Mouse (Mus musculus) urinary bladder, postnatal 25 days (tissue): ENCODE results near the gene Rnf144b.

Experiments
- DNase-seq: peaks from one replicate; pipeline ENCODE4 v3.0.0; 2022; ENCODE audit warnings: low spot score

The Rnf144b gene

DNA sequence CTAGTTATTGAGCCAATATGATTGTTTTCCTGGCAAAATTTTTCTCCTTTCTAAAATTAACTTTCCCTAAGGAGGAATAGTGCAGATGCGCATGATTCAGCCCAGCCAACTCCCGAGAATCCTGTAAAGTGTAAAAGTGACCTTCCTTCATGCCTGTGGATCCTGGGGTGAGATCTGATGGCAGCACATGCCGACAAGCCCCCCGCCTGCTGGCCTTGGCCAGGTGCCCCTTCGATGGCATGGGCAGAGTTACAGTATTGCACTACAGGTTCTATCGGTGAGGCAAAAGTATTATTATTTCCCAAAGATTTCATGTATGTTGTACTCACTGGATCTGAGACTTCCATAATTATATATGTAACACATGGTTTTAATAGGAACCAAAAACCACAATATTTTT is 2.5 kb downstream of the Rnf144b start:
- no peak for DNase-seq

DNA sequence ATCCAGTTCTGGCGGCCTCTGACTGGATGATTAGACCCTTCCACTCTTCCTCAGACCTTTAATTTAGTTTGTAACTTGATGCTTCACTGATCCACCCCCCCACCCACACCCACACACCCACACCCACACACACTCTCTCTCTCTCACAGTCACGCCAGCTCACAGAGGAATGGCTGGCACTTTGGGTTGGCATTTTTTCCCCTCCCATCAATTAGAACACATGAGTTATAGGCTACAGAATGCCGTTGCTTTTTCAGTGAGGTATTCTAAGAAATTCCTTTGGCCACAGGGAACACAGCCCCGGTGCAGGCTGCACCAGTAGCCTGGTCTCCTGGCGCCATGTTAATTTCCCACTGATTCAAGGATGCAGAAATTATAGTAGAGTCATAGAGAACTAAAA is 3.1 kb downstream of the Rnf144b start:
- DNase-seq = no peak

DNA sequence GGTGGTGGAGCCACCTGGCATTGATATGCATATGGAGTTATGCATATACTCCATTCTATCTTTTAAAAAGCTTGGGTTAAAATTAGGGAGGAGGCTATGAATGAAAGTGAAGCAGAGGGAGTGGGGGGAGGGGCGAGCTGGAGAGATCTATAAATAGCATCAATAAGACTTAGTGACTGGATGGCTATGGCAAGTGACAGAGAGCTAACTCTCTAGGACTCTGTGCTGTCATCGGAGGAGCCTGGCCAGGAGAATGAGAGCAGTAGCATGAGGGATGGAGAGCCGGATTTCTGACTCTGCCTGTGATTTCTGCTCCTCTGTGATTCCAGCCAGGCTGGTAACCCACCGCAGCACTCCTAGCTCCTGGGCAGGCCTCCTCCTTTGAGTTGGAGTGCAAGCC is 6.6 kb downstream of the Rnf144b start:
- no peak for DNase-seq

DNA sequence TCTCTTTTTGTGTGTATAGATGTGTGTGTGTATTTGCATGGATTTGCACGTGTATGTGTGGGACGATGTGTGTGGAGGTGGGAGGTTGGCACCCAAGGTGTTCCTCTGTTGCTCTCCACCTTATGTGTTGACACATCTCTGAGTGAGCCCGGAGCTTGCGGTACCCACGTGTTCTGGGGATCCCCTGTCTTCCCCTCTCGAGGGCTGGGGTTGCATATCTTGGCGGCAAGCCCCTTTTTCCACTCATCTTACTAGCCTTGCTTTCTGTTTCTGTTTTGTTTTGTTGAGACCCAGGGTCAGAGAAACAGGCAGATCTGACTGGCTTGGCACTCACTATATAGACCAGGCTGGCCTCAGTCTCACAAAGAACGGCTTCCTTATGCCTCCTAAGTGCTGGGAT is 10.6 kb downstream of the Rnf144b start:
- no peak for DNase-seq

DNA sequence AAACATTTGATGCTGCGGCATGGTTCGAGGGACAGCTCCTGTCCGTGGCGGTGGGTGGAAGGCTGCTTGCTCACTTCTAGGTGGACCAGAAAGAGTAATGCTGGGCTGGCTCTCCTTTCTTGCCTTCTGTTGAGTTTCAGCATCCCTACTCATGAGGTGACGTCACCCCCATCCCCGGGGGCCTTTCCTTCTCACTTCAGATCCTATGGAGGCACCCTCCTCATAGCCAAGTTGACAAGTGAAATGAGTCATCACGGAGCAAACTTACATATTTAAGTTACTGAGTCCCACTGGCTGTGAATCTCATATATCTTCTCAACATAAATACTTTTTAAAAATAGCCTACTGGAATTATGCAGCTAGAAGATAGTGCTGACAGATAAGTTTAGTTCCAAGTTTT is 12.4 kb downstream of the Rnf144b start:
- no peak for DNase-seq

DNA sequence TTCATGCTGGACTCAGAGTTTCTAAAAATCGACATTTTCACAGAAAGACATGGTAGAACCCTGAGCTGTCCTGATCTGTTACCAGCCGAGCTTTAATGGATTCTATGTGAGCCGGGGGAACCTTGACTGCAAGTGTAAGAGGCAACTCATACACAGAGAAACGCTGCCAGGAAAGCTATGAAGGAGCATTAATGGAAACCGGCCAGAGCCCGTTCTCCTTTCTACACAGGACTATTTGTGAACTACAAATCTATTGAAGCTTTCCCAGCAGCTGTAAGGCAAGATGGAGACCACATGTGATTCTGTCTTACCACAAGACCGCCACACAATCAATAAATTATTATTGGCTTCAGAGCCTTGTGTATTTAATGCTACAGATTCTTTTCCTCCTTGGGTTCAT is 13.3 kb downstream of the Rnf144b start:
- DNase-seq = no peak

DNA sequence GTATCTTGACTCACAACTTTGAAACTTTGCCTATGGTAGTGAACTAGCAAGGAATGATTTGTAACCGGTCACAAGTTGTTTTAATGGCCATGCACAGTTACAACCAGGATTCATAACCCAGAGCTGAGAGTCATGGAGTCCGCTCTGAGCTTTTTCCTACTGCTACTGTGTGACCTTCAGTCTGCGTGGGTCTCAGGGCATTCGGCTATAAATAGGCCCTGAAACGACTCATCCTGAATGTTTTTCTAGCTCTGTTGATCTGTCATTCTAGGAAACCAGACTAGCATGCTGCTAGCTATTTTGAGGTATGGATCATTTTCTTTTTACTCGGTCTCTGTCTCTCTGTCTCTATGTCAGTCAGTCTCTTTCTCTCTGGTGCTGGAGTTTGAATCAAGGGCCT is 20.3 kb downstream of the Rnf144b start:
- no peak for DNase-seq

DNA sequence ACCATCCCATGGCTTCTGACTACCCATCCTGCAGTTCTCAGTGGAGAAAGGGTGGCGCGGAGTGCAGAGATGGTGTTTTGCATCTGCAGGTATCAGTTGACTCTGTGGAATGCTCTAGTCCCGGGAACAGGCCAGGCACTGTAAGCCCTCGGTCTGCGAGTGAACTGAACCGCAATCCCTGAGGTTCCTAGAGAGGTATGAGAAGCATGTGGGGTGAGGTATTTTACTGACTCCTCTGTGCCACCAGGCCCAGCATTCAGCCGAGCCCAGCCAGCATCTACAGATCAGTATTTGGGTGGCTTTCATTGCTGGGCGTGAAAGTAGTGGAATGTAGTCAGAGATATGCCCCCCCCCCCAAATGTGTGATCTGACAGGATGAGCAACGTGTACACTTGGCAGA is 23.5 kb downstream of the Rnf144b start:
- DNase-seq = no peak

DNA sequence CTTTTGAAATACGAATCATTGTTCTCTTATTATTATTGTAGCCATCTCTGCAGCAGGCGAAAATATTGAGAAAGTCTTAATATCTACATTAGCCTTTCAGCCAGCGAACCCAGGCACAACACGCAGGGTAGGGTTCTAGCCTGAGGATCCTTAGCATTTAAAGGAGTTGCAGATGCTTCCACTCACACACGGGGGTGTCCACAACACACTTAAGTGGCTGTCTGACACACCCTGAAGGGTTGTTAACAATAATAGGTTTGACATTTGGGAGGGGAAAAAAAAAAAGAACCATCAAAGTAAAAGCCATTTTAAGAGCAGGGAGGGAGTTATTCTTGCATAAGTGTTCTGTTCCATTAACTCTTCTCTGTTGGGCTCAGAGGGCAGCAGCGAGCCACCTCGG is 23.9 kb downstream of the Rnf144b start:
- DNase-seq = no peak

DNA sequence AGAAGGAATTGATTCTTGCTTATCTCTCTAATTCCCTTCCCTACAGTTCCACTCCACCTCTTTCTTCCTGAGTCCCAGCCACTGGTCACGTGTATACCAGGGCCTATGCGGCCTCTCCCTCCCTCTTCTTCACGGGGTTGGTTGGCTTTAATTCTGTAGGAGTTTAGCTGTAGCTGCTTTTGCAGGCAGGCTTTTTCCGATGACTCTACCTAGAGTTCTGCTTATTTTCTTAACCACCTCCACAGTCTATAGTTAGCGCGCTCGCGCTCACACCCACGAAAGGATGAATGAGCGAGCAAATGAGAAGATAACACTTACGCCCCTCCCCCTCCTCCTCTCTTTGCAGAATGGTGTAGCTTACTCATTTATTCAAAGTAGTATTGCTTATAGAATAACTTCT is 26.1 kb downstream of the Rnf144b start:
- no peak for DNase-seq

DNA sequence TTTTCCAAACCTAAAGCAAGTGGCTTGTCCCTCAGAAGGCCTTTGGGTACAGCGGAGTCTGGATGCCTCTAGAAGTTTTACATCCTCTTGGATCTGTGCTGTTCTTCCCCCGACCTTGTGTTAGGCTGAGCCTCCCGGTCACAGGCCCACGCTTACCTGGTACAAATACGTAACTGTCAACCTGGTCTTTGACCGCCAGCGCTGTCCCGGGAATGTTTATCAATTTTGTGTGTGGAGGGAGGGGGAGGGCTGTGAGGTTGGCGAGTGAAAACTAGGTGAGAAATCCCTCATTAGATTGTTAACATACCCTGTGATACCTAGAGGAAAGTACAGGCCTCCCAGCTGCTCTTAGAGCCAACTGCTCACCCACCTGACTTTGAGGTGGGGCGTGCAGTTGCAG is 27.5 kb downstream of the Rnf144b start:
- DNase-seq = no peak

DNA sequence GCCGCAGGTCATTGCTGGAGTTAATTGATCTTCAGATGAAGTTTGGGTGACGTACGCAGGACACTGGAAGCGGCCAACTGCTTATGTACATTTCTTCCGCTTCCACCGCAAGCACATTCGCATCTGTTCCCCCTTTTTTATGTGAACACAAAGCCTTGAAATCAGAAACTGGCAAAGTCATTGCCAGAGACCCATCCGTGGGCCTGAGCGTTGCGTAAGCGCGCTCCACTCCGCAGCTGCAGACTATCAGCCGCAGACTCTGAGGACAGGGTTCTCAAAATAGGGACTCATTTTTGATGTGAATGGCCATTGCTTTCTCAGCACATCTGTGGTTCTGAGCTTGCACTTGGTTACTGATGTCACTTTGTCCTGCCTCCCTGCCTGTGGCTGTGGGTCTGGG is 28.6 kb downstream of the Rnf144b start:
- DNase-seq = no peak

DNA sequence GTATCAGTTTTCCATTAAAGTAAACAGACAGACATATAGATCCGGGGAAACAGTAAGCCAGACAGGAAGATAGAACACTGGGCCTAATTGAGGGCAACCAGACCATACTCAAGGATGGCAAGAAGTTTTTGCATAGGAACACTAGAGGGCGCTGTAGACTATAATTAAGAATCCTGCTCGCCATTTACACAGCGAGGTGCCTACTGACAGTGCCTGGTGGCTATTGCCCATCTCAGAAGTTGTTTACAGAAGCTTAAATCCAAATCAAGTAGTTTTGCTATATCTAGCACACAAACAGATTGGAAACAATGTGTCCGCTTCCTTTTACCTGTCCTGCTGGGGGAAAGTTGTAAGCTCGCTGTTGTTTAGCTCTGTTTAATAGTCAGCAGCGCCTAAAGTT is 29.9 kb downstream of the Rnf144b start:
- no peak for DNase-seq

DNA sequence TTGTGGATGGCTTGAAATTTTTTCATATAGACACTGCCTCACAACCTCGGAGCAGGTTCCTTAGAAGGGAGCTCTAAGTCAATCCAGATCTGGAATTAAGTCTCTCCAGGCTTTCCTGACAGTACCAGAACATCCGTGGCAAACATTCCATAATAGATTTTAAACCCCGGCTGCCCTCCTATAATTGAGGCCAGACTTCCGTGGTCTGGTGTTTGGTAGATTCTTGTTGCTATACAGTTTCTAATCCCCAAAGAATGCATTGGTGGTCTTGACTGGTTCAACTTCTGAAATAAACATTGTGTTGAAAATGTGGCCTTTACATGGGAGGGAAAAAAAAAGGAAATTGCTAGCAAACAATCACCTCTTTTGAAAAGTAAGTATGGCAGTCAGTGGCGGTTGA is 30.8 kb downstream of the Rnf144b start:
- DNase-seq = no peak

DNA sequence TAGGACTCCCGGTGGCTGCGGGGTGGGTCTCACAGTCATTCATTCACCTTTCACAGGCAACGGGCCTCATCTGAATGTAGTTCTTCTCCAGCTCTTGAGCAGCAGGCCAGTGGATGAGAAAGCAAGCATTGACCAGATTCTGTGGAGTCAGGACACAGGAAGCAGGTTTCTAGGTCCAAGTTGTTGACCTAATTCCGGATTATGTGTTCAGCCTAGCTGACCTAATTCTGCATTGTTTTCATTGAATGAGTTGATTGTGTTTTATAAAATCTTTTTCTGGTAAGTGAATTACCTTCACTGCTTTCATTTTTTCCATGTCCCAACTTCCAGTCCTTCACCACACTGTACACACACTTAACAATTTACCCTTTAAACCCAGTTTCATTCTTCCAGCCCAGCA is 32.4 kb downstream of the Rnf144b start:
- no peak for DNase-seq

DNA sequence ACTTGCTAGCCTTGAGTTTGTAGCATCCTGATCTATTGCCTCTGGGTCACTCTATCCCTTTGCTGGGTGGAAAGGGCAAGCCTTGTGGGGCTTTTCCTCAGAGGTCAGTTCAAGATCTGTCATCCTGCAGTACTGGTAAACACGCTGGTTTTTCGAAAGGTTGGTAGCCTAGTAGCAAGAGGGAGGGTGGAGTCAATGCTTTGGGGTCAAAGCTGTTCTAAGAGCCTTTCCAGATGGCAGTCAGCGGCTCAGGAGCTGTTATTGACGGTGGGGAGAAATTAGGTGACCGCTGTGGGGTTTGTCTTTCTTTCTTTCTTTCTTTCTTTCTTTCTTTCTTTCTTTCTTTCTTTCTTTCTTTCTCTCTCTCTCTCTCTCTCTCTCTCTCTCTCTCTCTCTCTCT is 34.4 kb downstream of the Rnf144b start:
- no peak for DNase-seq

DNA sequence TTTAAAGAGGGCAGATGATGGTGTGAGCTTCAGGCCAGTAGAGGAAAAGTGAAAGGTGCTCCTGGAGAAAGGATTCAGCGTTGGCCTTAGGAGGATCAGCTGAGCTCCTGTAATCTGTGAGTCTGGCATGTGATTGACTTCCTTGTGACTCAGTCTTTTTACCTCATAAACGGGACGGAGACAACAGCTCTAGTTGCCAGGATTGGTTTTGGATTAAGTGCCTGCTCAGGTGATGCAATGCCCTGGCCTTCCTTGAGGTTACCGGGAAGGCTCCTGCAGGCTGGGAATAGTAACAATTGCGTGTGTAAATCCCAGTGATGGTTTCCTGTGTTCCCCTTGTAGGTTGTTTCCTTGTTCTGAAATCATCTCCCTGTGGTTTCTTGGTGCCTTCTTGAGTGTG is 39.5 kb downstream of the Rnf144b start:
- DNase-seq = no peak

DNA sequence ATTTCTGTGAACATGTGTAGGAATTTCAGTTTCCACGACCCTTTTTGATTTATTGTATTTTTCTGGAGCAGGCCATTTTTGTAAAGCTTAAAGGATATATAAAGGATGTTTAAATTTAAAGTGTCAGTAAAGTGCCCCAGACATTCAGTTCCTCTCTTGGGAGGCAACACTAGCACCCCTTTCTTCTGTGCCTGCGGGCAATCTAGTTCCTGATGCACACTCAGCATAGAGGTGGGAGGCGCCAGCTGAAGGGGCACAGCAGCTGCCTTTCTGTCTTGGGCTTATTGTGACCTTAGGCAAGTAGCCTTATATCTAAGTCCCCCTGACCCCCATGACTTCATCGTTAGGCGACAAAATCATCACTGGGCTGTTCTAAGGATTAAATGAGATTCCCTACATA is 42.3 kb downstream of the Rnf144b start:
- DNase-seq = no peak

DNA sequence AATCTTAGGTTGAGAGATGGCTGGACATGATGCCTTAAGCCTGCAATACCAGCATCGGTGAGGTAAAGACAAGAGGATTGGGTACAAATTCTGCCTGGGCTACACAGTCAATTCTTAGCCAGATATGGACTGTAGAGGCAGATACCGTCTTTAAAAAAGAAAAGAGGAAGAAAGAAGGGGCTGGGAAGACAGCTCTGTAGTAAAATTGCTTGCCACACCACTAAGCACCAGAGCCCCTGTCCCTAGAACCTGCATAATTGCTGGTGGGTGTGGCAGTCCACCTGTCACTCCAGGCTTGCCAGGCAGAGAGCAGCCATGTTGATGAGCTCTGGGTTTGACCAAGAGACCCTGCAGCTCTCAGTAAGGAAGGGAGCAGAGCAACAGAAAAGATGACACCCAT is 42.8 kb downstream of the Rnf144b start:
- DNase-seq = no peak

DNA sequence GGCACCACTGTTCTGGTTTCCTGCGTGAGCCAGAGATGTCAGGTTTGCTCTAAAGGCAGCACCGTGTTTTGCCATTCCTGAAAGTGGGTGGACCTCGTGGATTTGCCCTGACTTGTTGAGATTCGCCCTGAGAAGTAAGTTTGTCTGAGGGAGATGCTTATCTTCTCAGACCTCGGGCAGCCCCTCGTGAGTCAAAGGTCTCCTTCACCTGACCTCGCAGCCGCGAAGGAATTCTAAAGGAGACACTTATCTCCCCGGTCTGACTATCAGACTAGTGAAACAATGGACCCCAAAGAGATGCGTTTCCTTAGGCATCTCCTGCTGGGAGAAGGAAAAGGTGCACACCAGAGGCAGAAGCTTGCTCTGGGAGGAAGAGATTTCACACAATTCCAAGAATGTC is 46.0 kb downstream of the Rnf144b start:
- peak; percentile 46 for DNase-seq

DNA sequence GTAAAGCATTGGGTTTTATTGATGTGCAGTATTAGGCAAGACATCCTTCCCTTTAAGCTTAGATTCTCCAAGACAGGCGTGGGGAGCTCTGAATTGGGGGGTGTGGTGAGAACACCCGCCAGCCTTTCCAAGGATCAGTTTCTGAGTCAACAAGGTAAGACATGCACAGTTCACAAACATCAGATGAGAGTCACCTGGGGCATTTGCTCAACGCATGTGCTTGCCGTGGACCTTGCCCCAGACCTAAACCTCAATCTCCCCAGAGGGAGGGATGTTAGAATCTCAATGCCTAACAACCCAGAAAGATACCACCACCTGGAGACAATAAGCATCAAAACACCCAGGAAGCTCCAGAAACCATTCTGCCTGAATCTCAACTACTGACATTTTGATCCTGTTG is 47.6 kb downstream of the Rnf144b start:
- DNase-seq = no peak

DNA sequence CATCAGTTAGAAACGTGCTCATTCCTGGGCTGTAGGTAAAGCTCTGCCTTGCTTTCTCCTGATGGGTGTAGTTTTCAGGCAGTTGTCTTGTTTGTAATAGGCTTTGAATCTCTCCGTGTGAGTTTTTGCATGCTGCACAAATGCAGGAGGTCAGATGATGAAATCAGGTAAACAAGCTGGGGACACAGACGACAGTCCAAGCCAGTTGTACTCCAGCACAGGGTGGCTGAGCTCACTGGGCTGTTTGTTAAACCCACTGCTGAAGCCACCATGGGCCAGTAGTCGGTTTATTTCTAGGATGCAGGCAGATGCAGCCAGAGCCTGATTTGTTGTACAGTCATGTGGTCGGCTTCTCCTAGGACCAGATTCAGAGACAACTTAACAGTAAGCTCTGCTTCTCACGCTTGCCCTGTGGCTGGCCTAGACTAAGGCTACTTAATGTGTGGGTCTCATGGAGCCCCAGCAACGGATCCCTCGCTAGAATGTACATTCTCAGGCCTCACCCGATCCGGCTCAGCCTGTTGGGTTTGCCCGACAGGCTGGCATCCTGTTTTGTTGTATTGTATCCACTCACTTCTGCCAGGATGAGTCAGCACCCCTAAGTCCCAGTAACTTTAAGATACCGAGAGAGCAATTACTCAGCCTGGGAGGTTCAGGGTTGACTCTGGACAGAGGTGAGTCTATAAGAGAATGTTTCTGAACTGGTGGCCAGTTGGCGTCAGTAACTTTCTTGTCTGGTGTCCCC is 48.5 kb downstream of the Rnf144b start:
- DNase-seq = peak; percentile 70

DNA sequence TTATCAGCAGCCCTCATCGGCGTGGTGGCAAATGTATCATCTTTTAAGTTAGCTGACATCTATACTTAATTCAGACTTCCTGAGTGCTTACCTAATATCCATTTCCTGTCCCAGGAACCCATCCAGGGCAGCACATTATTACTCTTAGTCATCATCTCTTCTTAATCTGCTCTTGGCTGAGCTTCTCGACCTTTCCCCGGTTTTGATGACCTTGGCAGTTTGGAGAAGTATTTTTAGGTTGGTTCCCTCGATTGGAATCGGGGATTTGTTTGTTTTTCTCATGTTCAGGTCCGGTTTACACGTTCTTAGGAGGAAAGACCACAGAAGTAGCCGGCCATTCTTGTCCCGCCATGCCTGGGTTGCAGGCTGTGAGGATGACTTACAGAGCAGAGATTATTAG is 50.4 kb downstream of the Rnf144b start:
- DNase-seq = no peak

DNA sequence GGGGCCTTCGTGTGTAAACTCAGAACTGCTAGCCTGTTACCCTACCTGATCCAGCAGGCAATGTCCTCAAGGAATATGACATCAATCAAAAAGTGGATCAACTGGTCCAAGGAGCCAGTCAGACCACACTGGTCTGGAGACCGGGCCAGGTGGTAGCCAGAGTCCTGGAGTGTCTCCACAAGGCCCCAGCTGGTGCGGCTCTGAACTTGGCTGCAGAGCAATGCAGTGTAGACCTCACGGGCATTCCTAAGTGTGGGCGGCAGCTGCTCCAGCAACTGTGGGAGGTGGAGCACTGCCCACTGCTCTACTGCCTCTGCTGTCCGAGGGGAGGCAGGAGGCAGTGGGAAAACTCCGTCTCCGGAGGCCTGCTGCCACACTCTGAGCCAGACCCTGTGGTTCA is 55.7 kb downstream of the Rnf144b start:
- DNase-seq = peak; percentile 30

DNA sequence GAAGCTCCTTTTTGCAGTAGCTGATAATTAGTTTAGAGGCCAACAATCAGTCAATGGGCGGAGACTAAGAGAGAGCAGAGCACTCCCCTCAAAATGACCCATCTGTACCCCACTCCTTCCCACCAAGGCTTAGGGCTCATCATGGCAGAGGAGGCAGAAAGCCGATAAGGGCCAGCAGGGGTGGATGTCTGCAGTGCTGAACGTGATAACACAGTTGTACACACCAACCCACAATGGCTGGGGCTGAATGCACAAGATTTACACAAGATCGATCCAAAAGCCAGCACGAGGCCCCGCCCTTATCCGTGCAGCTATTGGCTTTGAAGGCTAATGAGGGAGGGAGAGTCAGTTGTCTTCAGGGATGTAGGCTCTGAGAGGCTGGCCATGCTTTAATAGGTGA is 58.3 kb downstream of the Rnf144b start:
- DNase-seq = no peak
